Mouse (Mus musculus) frontal cortex, postnatal 25 days (tissue): ENCODE results near the gene Acot7.

ENCODE experiments used
- DNase-seq, 2 experiments: peaks; one replicate each; pipeline ENCODE4 v3.0.0; 2022; ENCODE audit warnings: low spot score in 2 of 2

Acot7 gene

DNA sequence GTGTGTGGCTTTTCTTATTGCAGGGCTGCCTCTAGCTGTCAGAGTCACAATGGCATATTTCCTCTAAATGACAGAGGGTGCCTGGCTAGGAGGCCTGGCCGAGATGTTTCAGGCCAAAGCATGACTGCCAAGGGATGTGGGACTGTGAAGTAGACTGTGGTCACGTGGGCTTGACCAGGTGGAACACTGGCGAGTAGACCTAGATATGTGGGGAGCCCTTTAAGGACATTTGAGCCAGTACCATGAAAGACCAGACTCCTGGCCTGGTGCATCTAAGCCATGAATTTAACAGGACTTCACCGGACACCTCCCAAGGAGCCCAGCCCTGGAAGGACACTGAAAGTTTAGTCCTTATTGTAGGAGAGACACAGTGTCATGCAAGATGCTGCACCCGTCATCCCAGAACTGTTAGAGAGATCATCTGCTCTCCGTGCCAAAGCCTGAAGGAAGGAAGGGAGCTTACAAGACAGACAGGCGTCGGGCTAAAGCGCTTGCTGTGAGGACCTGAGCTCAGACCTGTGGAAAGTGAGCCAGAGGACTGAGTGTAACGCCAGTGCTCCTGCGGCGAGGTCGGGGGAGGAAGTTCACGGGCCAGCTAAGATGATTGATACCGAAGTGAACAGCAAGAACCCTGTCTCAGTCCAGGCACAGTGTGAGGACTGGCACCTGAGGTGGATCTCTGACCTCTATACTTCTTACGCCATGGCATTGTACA is 2.2 kb downstream of the Acot7 start:
- DNase-seq, result no peak

GRCm38 (mm10) chr4:152182205-152182604 is 4.3 kb downstream of the Acot7 start:
- no peak for DNase-seq

DNA sequence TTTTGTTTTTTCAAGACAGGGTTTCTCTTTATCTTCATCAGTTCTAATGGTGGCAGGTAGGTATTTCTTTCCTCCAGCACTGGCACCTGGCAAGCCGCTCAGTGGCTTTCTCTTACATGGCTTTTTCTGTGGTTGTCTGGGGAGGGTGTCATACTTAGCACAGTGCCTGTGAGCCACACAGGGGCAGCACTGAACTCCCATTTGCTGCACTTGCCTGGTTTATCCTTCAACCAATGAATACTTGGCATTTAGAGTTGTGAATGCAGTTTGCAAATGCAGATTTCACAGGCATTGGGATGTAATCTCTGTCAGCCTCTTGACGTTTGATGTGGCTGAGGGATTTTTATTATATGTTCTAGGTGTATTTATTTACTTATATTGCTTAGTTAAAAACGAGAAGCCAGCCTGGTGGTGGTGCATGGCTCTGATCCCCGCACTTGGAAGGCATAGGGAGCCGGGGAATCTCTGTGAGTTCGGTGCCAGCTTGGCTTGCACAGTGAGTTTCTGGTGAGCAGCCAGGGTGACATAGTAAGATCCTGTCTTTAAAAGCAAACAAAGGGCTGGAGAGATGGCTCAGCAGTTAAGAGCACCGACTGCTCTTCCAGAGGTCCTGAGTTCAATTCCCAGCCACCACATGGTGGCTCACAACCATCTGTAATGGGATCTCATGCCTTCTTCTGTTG is 6.6 kb downstream of the Acot7 start:
- DNase-seq, result no peak

GRCm38 (mm10) chr4:152185137-152185509 is 7.2 kb downstream of the Acot7 start:
- no peak for DNase-seq

DNA sequence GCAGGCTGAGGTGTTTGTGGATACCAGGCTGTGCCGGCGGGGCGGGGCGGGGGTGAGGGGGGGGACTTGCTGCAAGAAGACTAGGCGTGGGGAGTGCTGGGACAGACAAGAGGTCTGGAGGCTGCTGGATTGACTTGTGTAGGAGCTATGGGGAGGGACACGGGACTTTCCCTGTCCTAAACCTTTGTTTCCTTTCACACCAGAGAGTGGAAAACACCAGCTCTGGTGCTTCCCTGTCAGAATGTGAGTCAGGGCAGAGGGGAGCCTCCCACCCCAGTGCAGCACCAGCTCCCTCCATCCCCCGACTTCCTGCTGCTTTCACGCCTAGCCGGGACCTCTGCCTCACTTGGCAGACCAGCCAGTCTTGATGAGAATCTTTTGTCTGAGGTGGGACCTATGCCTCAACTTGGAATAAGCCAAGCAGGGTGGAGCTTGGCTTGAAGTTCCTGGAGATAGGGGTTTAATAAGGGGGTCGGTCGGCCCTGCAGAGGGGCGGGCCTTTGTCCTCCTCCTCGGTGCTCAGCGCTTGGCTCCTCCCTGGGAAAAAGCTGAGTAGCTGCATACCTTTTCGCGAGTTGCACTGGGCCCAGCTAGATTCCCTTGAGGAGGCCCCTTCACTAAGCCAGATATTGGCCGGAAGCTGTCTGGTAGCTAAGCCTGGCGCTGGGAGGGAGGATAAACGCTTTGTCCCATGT is 7.7 kb downstream of the Acot7 start:
- no peak for DNase-seq

- no peak for DNase-seq
Observed at GRCm38 (mm10) chr4:152186205-152187082, 8.5 kb downstream of the Acot7 start.

DNA sequence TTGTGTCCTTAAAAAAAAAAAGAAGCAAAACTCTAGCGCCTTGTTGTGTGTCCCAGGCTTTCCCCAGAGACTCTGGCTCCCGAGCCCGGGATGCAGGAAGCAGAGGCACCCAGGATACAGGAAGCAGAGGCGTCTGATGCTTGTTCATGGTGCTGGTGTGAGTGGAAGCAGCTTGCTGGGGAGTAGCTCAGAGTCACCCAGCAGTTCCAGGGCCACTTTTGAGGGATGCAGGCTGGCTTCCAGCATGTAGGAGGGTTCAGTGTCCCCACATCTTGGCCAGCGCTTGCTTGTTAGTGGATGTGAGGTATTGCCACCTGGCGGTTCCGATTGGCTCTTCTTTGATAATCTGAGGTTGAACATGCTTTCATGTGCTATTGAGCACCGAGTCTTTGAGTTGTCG is 9.2 kb downstream of the Acot7 start:
- DNase-seq, result no peak

GRCm38 (mm10) chr4:152188651-152189050 is 10.7 kb downstream of the Acot7 start:
- no peak for DNase-seq

- DNase-seq, result no peak
Observed at GRCm38 (mm10) chr4:152189071-152189470, 11.1 kb downstream of the Acot7 start.

- DNase-seq, result no peak
Observed at GRCm38 (mm10) chr4:152189691-152190090, 11.8 kb downstream of the Acot7 start.

GRCm38 (mm10) chr4:152190096-152190653 is 12.2 kb downstream of the Acot7 start:
- DNase-seq, result no peak

GRCm38 (mm10) chr4:152190701-152191100 is 12.8 kb downstream of the Acot7 start:
- no peak for DNase-seq

- no peak for DNase-seq
Observed at GRCm38 (mm10) chr4:152192569-152192968, 14.6 kb downstream of the Acot7 start.

DNA sequence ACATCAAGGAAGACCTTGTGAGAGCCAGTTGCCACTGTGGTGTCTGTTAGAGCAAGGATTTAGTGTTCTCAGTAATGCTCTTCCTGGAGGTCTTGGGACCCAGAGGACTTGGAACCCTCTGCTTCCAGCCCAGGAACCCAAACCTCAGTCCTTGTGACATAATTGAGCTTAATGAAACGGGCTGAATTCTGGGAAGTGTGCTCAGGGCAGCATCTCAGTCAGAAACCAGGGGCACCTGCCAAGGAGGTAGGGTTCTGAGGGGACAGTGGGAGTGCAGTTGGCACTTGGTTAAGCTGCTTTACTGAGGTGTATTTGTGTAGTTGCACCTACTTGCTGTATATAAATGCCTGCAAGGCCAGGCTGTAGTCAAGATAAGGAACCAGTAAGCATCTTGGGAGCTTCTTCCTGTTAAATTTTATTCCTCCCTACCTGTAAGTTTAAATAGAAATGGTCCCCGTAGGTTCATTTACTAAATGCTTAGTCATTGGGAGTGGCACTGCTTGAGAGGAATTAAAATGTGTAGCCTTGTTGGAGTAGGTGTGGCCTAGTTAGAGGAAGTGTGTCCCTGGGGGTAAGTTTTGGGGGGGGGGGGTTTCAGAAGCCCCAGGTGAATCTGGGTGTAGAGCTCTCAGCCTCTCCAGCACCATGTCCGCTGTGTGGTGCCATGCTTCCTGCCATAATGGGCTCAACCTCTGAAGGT is 16.7 kb downstream of the Acot7 start:
- DNase-seq, result no peak

DNA sequence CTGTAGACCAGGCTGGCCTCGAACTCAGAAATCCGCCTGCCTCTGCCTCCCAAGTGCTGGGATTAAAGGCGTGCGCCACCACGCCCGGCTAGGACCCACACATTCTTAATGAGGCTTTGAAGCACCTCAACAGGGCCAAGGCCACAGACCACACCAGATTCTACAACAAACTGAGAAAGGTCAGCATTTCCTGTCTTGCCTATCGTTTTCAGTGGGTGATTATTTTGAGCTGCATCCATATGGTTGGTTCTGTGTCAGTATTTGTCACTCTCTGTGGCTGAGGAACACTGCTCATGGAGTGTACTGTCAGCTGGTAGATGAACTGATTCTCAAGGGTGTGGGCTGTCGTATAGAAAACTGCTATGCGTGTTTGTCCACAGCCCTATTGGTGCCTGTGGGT is 18.3 kb downstream of the Acot7 start:
- DNase-seq, result no peak

DNA sequence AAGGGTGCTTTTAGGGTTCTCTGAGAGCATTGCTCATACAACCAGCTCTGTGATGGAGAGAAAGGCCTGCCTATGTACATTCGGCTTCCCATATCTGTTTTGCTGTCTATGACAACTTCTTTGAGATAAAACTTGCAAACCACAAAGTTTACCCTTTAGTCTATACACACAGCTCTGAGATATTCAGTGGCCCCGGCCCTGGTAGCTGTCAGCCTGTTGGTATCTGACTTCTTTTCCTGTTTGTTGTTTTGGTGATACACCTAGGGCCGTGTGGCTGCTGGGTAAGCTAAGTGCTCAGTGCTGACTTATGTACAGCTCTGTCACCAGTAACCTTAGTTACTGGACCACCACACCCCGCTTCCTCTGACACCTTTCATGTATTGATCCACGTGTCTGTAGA is 19.6 kb downstream of the Acot7 start:
- DNase-seq, result no peak

GRCm38 (mm10) chr4:152199617-152200016 is 21.7 kb downstream of the Acot7 start:
- DNase-seq, result no peak

DNA sequence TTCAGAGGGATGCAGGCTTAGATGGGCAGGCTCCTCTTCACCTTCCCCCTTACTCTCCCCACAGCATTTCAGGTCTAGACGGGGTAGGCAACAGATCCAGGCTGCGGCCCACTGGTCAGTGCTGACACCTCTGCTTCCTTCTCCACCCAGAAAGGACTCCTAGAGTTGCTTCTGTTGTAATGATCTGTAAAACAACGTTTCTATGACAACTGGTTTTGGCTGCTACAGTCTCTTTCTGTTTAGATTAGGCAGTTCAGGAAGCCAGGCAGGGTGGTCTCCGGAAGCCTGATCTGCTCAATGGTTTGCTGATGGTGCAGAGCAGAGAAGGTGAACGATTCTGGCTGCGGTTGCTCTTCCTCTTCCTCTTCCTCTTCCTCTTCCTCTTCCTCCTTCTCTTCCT is 23.6 kb downstream of the Acot7 start:
- DNase-seq, result no peak

DNA sequence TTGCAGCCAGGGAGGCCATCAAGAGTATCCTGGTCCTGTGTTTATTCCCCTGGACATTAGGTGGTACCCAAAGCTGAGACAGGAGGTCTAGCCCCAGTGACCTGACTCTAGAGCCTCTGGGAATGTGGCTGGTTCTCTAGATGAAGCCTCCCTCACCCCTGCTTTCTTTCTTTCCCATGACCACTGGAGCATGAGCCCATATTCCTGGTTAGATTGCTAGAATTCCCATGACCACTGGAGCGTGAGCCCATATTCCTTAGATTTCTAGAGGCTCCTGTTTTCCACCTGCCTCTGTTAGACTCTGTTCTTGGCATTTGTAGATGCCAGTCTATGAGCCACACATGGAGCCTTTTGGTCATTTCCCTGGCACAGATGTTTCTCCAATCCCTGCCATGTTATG is 24.5 kb downstream of the Acot7 start:
- no peak for DNase-seq

DNA sequence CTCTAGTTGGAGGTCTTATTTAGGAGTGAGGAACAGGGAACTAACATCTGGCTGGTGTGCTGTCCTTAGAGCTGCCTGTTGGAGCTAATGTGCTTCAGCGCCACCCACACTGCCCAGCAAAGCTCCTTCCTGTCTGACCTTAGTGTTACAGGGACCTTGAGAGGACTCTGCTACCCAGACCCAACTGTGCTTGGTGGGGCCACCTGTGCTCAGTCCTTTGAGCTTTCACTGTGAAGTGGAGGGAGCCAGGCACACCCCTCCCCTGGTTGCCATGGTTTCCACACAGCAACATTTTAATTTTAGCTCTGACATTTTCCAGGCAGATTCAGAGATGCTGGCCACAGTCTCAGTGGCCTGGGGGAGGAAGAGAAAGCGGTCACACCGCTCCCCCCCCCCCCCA is 25.0 kb downstream of the Acot7 start:
- DNase-seq, result no peak

- no peak for DNase-seq
Observed at GRCm38 (mm10) chr4:152204663-152205062, 26.7 kb downstream of the Acot7 start.
